Mouse (Mus musculus): Measurements from ENCODE around the gene Olfr661. TPM values are rescaled to one million over a fixed set of nuclear protein-coding genes. Genes with fewer than 3 reads are reported as not detected.
A peak's percentile ranks its signal among the peaks of the same experiment; 100 is the strongest.

The Olfr661 gene
- not detected for total RNA-seq (2022)

- no peak for DNase-seq (ENCODE audit: low spot score)
Measured at GRCm38 (mm10) chr7:104686201-104686600, at the start of gene Olfr661. Gene Olfr661, plus strand, starts transcription at chr7:104686501.

GRCm38 (mm10) chr7:104646841-104647482, 39.3 kb upstream of the Olfr661 start, which contains the start of gene Olfr658:
Gene Olfr658, minus strand, starts transcription at chr7:104647305.
- DNase-seq (ENCODE audit: low spot score) = peak; percentile 5

GRCm38 (mm10) chr7:104666453-104666852, 19.8 kb upstream of the Olfr661 start, which contains the start of gene Olfr659:
Gene Olfr659, plus strand, starts transcription at chr7:104666753.
- DNase-seq (ENCODE audit: low spot score) = no peak

Other genes with a start within 250 kb of the Olfr661 start
- 1 to 10 TPM; 3.4 to 4.2 (median 3.5) TPM for gene Trim30a, start 221.3 kb upstream of the Olfr661 start, total RNA-seq (2022)
- 1 to 10 TPM in 1 of 4 experiments, under 1 TPM in 3; 0.65 to 1.1 (median 0.75) TPM for gene Trim30d, start 178.7 kb upstream of the Olfr661 start, total RNA-seq (2022)
- not detected for gene Olfr651, start 136.4 kb upstream of the Olfr661 start, total RNA-seq (2022)
- not detected for gene Olfr652, start 125.6 kb upstream of the Olfr661 start, total RNA-seq (2022)
- gene Olfr653, start 109.2 kb upstream of the Olfr661 start, total RNA-seq (2022) = not detected
- not detected for gene Olfr654, start 99.5 kb upstream of the Olfr661 start, total RNA-seq (2022)
- not detected for gene Olfr655, start 84.7 kb upstream of the Olfr661 start, total RNA-seq (2022)
- not detected for gene Olfr656, start 72.5 kb upstream of the Olfr661 start, total RNA-seq (2022)
- gene Olfr657, start 61.7 kb upstream of the Olfr661 start, total RNA-seq (2022) = not detected
- gene Olfr658, start 39.2 kb upstream of the Olfr661 start, total RNA-seq (2022) = not detected
- gene Olfr659, start 19.7 kb upstream of the Olfr661 start, total RNA-seq (2022) = not detected
- gene Usp17le, start 91.0 kb downstream of the Olfr661 start, total RNA-seq (2022) = not detected
- gene Usp17lb, start 156.1 kb downstream of the Olfr661 start, total RNA-seq (2022) = not detected
- gene Usp17la, start 170.5 kb downstream of the Olfr661 start, total RNA-seq (2022) = not detected
- gene Olfr665, start 191.5 kb downstream of the Olfr661 start, total RNA-seq (2022) = not detected
- gene Olfr666, start 209.5 kb downstream of the Olfr661 start, total RNA-seq (2022) = not detected
- not detected for gene Olfr667, start 235.0 kb downstream of the Olfr661 start, total RNA-seq (2022)
- gene Olfr668, start 241.6 kb downstream of the Olfr661 start, total RNA-seq (2022) = not detected
- gene Olfr669, start 247.7 kb downstream of the Olfr661 start, total RNA-seq (2022) = not detected